Mouse (Mus musculus): Measurements from ENCODE around the gene Tmcc3.

Gene Tmcc3

DNA sequence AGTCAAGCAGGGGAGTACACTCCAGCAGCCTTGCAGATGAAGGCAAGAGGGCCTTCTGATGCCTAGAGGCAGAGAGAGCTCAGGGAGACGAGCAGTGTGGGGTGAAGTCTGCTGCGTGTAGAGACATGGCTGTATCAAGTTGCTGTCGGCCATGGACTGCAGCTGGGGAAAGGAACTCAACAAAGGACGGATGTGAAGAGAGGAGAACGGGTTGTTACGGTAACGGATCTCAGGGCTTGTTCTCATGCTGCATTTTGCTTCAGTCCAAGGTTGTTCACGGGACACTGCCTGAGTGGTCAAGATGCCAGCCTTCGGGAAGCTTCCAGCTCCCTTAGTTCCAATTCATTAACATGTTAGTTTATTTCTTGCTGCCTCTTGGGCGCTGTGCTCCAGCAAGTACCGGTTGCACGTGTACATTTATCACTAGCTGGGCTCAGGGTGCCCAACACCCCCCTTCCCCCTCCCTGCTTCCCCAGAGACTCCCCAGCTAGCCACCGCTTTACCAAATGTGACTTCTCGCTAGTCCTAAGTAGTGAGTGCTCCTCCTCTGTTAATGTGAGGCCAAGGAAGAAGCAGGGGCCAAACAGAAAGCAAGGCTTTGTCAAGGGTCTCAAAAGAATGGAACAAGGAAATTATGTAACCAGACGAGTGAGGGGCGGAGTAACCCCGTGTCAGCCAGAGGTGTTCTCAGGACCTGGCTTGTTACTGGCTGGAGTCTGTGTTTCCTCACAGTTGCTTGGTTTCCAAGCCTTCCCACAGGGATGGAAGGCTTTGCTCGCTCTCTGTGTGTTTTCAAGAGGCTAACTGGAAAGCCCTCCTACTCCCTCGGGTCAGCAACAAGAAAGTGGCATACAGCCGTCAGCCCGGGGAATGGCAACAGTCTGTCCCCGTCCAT, 104.4 kb downstream of the Tmcc3 start:
- peak in 1 of 2 experiments; percentile 40 for DNase-seq (ENCODE audit: low spot score in 2 of 2)

DNA sequence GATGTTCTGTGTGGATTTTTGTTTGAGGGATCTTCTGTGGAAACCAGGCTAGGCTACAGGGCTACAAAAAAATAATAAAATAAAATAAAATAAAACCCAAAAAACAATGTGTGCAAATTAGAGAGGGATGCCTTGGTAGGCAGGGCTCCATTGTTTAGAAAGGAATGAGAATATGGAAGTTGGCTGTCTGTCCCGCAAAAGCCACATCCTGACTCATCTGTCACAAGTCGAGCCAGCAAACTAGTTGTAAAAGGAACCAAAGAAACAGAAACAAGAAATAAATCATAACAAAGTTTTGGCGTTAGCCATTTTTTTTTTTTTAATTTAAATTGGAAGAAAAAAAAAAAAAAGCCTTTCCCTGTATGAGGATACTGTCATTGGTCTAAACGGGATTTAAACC, 105.9 kb downstream of the Tmcc3 start:
- DNase-seq (ENCODE audit: low spot score in 2 of 2): no peak

DNA sequence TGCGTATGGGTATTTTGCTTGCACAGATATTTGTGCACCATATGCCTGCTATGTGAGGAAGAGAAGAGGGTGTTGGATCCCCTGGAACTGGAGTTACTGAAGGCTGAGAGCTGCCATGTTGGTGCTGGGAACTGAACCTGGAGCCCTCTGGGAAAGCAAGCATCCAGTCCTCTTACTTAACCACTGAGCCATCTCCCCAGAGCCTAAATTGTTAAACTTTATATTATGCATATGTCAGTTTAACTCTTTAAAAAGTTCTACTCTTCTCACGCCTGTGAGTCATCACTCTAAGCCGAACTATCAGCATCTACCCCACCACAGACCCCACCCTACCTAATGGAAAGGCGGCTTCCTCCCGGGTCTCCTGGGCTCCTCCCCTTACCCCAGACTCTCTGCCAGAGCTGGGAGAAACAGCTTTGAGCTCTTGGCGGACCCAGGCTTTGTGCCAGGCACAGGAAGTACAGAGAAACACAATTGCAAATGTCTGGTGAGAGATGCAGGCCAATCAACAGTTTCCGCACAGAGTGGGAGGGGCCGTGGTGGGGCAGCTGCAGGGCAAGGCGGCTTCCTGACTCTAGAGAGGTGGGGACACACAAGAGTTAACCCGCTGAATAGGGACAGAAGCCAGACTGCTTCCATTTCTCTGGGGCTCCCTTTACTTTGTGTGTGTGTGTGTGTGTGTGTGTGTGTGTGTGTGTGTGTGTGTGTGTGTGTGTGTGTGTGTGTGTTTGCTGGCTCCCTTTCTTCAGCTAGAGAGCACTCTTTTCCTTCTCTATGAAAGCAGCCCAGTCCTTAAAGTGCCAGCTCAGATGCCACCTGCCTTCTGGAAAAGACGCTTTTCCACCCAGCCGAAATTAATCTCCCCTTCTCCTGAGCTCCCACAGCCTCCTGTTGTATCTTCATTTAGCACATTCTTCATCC, 114.5 kb downstream of the Tmcc3 start:
- DNase-seq (ENCODE audit: low spot score in 2 of 2): peak; percentile 67 to 86

DNA sequence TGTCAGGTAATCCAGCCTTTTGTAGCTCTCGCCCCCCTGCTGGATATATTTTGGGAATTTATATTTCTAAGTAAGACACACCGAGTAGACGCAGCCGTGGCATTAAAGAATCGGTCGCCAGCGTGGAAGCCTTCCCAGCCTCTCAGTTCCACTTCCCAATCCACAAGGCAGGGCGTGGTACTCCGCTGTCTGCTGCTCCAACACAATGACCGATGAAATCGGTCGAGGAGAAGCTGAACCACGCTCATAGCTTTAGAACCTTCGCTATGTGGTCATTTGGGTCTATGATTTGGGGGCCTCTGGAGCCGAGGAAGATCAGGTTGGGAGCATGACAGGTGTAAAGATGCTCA, 115.1 kb downstream of the Tmcc3 start:
- DNase-seq (ENCODE audit: low spot score in 2 of 2): no peak

DNA sequence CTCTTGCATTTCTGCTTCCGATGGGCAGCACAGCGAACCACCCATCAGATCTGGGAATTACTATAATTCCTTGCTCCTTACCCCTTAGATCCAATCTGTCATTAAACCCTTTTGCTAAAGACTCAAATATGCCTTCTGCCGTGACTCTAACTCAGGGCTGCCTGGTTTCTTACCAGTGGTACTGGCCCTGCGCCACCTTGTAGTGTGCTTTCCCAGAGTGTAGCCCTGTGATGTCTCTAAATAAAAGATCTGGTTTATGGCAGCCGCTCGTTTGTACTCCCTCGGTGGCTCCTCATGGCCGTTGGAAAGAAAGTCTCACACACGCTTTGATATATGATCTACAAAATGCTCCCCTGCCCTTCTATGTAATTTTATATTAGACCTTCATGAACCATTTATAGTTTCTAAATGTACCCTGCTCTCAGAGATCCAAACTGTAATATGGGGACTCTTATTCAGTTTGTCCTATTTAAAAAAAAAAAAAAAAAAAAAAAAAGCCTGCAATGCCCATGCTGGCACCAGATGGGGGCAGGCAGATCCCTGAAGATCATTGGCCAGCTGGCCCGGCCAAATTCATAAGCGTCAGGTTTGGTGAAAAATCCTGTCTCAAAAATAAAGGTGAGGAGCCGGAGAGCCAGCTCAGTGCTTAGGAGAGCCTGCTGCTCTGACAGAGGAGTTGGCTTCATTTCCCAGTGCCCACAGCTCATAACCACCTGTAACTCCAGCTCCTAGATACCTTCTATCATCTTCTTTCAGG, 116.6 kb downstream of the Tmcc3 start:
- no peak for DNase-seq (ENCODE audit: low spot score in 2 of 2)

DNA sequence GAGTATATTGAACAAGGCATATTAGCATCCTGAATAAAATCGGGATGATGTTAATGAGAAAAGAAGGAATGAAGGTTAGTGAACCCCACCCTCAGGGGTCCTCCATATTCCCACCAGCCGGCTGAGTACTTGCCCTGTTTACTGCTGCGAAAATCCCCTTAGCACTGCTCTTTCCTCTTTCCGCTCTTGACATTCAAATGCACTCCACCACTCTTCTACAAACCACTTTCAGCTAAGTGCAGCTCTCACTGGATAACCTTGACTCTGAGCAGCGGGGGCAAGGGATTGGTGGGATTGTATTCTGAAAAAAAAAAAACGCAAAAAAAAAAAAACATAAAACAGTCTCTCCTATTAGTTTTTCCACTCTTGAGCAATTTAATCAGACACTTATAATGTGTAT, 118.8 kb downstream of the Tmcc3 start:
- DNase-seq (ENCODE audit: low spot score in 2 of 2): no peak

DNA sequence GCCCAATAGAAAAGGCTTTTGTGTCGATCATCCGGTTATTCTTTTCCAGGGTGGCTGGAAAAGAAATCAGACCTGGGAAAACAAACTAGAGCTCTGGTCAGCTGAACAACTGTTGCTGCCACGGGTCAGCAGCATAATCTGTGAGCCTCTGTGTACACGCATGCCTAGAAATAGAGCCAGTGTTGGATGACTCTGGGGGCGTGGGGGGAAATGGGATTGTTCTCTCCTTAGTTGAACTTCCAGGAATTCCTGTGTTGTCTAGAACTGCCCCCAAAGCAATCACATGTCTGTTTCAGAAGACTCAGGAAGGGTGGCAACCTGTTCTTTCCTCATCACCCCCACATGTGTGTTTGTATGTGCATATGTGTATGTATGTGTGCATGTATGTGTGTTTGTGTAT, 121.2 kb downstream of the Tmcc3 start:
- DNase-seq (ENCODE audit: low spot score in 2 of 2): no peak

DNA sequence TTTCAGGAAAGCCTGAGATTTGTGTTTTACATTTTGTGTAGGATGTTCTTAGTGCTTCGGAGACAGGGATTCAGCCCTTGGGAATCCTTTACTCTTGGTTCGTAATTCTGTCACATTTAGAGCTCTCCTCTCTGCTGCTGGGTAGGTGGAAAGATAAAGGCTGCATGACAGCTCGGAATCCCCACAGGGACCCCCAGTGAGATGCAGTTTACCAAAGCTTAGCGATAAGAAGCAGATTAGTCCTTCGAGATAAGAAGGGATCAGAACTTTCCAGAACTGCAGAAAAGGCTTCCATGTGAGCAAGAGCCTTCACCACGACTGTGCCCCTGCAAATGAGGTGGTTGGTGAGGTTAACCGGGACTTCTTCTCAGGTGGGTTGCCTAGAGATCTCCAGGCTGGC, 122.2 kb downstream of the Tmcc3 start:
- DNase-seq (ENCODE audit: low spot score in 2 of 2): no peak

DNA sequence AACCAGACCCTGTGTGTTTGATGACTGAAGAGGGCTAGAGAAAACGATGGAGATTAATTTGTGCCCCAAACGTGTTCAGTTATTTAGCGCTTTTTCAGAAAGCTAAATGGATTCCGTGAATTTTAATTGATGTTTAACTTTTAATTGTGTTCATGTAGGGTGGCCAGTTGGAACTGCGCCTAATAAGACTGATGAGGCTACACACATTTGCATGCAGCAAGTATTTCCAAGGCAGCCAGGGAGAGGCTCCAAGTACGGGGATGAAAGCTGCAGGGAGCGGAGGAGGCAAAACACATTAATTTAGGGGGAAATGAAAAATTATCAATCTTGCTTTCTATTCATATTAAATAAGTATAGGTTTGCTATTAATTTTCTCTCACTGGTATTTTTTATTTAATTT, 131.0 kb downstream of the Tmcc3 start:
- no peak for DNase-seq (ENCODE audit: low spot score in 2 of 2)

DNA sequence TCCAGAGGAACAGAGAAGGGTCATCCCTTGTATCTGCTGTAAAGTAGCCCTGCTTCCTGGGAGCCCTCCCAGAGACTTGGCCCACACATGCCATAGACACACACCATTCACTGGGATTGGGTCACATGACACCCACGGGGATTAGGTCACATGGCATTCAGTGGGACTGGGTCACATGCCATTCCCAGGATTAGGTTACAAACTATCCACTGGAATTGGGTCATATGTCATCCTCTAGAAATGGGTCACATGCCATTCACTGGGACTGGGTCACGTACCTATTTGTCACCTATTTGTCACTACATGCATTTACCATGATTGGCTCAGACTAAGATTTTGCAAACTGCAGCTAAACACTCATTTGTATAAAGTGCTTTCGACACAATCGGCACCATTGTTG, 131.7 kb downstream of the Tmcc3 start:
- no peak for DNase-seq (ENCODE audit: low spot score in 2 of 2)

DNA sequence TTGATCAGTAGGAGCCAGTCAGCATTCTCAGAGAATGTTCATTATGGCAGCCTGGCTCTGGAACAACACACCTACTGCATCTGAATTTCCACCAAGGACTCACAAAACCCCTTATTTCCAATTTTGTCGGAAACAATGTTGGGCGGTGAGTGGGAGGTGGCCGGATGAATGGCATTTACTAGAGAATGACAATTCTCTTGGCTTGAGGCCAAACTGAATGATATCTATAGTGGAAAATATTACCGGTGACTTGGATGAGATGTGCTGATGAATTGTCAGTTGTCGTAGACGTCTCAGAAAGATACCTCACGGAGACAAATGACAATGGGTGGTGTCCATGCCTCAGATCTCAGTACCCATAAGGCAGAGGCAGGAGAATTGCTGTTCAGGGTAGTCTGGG, 133.4 kb downstream of the Tmcc3 start:
- no peak for DNase-seq (ENCODE audit: low spot score in 2 of 2)

DNA sequence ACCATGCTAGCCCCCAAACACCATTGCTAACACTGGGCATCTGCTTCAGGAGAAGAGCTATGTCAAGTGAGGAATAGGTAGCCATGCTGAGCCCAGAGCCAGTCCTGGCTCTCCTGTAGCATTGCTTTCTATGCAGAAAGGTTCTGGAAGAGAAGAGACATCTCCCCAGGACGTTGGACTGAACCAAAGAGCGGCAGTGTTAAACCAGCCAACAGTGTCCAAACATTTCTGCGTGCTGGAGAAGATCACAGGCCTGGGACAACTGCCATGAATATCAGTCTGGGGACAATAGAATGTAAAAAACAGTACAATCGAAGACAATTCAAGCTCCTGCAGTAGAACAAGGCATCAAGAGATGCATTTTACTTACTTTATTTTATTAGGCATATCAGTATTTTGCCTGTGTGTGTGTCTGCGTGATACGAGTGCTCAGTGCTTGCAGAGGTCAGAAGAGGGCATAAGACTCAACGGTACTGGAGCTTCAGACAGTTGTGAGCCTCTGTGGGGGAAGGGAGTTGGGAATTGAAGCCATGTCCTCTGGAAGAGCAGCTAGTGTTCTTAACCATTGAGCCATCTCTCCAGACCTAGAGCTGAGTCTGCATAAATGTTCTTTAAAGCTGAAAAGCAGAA, 134.7 kb downstream of the Tmcc3 start:
- DNase-seq (ENCODE audit: low spot score in 2 of 2): no peak

DNA sequence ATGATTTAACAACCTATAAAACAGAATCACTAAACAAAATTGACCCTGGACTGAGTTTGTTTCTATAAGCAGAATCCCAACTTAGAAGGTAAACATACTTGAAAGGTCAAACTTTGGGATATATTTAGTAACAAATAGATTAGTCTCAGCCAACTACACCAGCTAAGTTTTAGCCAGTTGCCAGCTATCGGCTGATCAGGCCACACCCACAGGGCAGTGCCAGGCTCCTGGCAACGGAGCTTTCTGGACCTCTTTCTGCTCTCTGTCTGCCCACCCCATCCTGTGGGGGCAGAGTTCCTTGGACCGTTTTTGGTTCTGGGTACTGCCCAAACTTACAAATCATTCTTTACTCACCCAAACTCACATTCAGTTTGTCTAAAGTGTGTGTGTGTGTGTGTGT, 137.9 kb downstream of the Tmcc3 start:
- DNase-seq (ENCODE audit: low spot score in 2 of 2): no peak

DNA sequence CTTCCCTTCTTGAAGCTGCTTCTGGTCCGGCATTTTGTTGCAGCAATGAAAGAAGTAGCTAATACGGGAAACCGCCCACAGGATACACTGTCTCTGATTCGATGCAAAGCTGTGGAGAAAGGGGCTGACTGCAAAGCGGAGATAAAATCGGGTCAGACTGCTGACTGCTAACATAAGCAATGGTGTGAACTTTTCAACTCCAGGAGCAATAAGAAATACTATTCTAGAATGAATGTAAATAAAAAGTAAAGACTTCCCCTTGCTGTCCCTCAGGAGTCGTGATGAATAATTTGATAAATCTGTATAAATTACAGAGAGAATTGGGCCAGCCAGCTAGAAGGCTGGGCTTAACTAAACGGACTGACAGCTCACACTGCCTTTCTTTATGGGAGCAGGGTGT, 139.0 kb downstream of the Tmcc3 start:
- no peak for DNase-seq (ENCODE audit: low spot score in 2 of 2)

DNA sequence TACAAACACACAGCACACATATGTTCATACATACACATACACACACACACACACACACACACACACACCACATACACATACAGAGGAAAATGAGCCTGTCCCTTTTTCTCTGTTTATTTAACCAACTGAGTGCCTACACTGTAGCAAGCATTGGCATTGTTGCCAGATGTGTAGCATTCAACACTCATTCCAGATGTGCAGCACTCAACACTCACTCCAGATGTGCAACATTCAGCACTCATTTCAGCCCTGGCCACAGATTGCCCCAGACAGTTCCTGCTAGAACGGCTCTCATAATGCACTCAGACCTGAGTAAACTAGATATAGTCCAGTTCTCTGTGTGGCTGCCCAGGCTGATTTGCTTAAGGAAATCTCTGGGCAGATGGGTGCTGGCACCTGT, 145.7 kb downstream of the Tmcc3 start:
- no peak for DNase-seq (ENCODE audit: low spot score in 2 of 2)

DNA sequence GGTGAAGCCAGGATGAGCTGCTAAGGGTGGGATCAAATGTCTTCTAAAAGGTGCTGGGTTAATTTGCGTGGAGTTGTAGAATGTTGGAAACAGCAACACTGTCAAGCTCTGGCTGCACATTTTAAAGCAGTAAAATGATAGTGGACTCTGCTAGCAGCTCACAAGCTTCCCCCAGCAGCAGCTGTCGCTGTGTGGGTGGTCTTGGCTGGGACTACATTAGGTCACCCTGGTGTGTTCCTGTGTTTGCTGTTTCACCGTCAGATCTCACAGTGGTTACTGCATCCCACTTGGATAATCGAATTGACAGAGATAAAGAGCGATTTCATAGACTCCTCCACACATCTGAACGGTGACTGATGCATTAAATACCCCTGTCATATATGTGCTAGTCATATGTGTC, 146.9 kb downstream of the Tmcc3 start:
- no peak for DNase-seq (ENCODE audit: low spot score in 2 of 2)

DNA sequence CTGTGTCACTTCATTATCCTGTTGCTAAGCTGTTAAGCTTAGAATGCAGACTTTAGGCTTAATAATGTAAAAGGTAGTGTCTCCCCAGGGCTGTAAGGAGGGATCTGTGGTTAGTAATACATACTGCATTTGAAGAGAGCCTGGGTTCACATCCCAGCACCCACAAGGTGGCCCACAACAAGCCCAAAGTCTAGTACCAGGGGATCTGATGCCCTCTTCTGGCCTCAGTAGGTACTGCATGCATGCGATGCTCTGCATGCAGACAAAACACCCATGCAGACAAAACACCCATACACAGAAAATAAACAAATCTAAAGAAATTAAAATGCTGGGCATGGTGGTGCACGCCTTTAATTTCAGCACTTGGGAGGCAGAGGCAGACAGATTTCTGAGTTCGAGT, 149.6 kb downstream of the Tmcc3 start:
- DNase-seq (ENCODE audit: low spot score in 2 of 2): no peak

DNA sequence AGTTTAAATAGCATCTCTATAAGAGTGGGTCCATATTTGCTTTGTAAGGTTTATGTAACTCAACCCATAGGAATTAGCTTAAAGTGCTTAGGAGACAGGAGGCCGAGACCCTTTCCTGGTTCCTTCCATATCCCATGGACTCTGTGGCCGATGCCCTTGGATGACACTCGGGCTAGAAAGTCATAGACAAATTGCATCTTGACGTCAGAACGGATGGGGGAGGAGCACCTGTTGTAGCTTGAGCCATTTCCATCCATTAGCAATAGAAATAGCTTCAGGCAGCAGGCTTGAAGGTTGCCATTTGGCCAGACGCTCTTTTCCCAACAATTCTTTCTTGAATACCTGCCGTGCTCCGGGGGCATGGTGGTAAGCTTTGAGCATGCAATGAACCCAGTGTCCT, 150.1 kb downstream of the Tmcc3 start:
- DNase-seq (ENCODE audit: low spot score in 2 of 2): no peak

DNA sequence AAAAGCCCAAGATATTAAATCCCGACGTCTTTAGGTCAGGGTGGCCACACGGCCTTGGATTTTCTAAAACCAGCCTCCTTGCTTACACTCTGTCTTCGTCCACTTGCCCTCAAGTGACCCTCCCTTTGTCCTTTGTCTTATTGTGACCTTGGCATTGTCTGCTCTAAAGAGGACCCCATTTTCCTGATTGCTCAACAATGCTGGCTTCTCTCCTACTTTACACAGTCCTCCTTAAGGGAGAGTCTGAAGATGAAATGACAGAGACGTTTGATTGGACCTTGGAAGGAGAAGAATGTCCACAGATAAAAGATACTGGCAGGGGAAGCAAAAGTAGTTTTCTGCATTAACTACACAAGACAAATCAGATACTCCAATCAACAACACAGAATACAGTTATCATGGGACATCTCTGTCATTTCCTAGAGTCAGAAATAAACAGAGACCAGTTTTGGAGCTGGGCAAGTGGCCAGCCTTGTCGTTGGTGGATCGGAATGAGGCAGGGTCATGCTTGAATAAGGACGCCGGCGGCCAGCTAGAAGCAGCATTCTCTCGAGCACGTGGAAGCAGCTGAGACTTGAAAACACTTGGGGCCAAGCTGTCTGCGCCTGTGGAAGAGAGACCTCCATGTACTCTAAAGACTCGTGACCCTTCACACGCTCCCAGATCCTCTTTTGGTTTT, 150.8 kb downstream of the Tmcc3 start:
- DNase-seq (ENCODE audit: low spot score in 2 of 2): no peak

DNA sequence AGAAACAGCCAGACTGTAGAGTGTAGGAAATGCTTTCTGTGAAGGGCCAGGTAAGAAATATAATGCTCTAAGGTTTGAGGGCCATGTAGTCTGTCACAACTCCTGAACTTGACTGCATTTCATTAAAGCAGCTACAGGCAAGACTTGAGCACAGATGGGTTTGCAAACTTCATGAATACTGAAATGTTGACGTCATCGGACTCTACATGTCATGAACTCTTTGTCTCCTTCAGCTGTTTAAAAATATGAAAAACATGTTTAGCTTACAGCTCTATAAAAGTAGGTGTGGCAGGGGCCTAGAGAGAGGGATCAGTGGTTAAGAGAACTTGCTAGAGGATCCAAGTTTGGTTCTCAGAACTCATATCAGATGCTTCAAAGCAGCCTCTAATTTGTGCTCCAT, 151.7 kb downstream of the Tmcc3 start:
- DNase-seq (ENCODE audit: low spot score in 2 of 2): no peak

DNA sequence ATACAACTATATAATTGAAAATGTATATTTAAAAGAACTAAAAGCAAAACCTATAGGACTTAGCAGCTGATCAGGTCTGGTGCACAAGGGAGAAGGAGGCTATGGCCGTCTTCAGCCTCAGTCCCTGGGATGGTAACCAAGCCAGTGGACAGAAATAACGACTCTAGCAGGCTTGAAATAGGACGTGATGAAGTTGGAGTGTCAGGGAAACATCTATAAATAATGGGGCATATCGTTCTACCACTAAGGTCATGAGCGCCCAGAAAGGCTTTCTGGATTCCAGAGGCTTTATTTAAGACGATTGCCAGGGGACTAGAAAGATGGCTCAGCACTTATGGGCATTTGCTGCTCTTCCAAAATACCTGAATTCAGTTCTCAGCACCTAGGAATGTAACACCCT, 153.9 kb downstream of the Tmcc3 start:
- DNase-seq (ENCODE audit: low spot score in 2 of 2): no peak
